Mouse (Mus musculus) MEL (cell line): Measurements from ENCODE around the gene Zfp367. TPM values are rescaled to one million over a fixed set of nuclear protein-coding genes. Genes with fewer than 3 reads are reported as not detected.

Source experiments
- DNase-seq: peaks from one replicate; pipeline ENCODE4 v3.0.0; 2011; ENCODE audit warnings: low read depth, low spot score
- H3K27ac ChIP-seq: 2 replicates; pipeline ENCODE4 v1.5.1; 2012; ENCODE audit warnings: low read depth, mild to moderate bottlenecking, control low read depth, low read length, moderate library complexity; ENCODE audit not compliant: control insufficient read depth
- H3K27me3 ChIP-seq, 2 experiments: fragments of 150-350 bp in 1 of 2; sonication (generic) in 1 of 2; 2 replicates each; pipeline ENCODE4 v1.6.1; 2012; ENCODE audit warnings: low read length in 2 of 2, mild to moderate bottlenecking in 2 of 2, improper control_type of control experiment in 1 of 2, moderate library complexity in 1 of 2; ENCODE audit not compliant: insufficient read depth in 2 of 2, control insufficient read depth in 1 of 2
- H3K36me3 ChIP-seq, 2 experiments: 2 replicates each; pipeline ENCODE4 v1.6.1; 2012 to 2014; ENCODE audit warnings: low read length in 2 of 2, improper control_type of control experiment in 1 of 2, inconsistent platforms in 1 of 2, mild to moderate bottlenecking in 1 of 2; ENCODE audit not compliant: insufficient read depth in 2 of 2, control insufficient read depth in 1 of 2
- H3K4me1 ChIP-seq, 2 experiments: fragments of 150-350 bp in 1 of 2; sonication (generic) in 1 of 2; 2 replicates each; pipeline ENCODE4 v1.6.1; 2012; ENCODE audit warnings: low read length in 2 of 2, improper control_type of control experiment in 1 of 2, mild to moderate bottlenecking in 1 of 2; ENCODE audit not compliant: insufficient read depth in 2 of 2, control insufficient read depth in 1 of 2
- H3K4me3 ChIP-seq, 2 experiments: fragments of 150-350 bp in 1 of 2; sonication (generic) in 1 of 2; 2 replicates each; pipeline ENCODE4 v1.5.1; 2012; ENCODE audit warnings: low read depth in 2 of 2, low read length in 2 of 2, mild to moderate bottlenecking in 2 of 2, moderate library complexity in 2 of 2, control low read depth in 1 of 2, improper control_type of control experiment in 1 of 2; ENCODE audit not compliant: control insufficient read depth in 1 of 2, insufficient read depth in 1 of 2
- H3K79me2 ChIP-seq: 2 replicates; pipeline ENCODE4 v1.6.1; 2012; ENCODE audit warnings: mild to moderate bottlenecking, low read length, moderate library complexity; ENCODE audit not compliant: control insufficient read depth, poor library complexity, insufficient read depth
- H3K9ac ChIP-seq: 2 replicates; pipeline ENCODE4 v1.6.1; 2012; ENCODE audit warnings: low read depth, mild to moderate bottlenecking, control low read depth, low read length, moderate library complexity; ENCODE audit not compliant: control insufficient read depth, poor library complexity, severe bottlenecking
- H3K9me3 ChIP-seq: fragments of 150-350 bp; sonication (generic); replicated peaks from 2 replicates; pipeline ENCODE4 v1.6.1; 2012; ENCODE audit warnings: mild to moderate bottlenecking, low read length, improper control_type of control experiment, moderate library complexity; ENCODE audit not compliant: insufficient read depth
- CHD1 ChIP-seq: IDR thresholded peaks from 2 replicates; pipeline ENCODE4 v1.6.1; 2012; ENCODE audit warnings: low read depth, mild to moderate bottlenecking, inconsistent platforms, low read length, improper control_type of control experiment
- ELF1 ChIP-seq: IDR thresholded peaks from 2 replicates; pipeline ENCODE4 v1.6.1; 2014; ENCODE audit warnings: low read depth, mild to moderate bottlenecking, inconsistent platforms, low read length, improper control_type of control experiment, moderate library complexity
- EP300 ChIP-seq, 2 experiments: IDR thresholded peaks; 2 replicates each; pipeline ENCODE4 v1.6.1; 2011; ENCODE audit warnings: improper control_type of control experiment in 2 of 2, low read length in 2 of 2, low read depth in 1 of 2, mild to moderate bottlenecking in 1 of 2
- HCFC1 ChIP-seq: IDR thresholded peaks from 2 replicates; pipeline ENCODE4 v1.6.1; 2012; ENCODE audit warnings: low read depth, mild to moderate bottlenecking, inconsistent platforms, low read length, improper control_type of control experiment, moderate library complexity
- KAT2A ChIP-seq: conservative IDR thresholded peaks from 2 replicates; pipeline ENCODE4 v1.6.1; 2012; ENCODE audit warnings: low read depth, low read length, improper control_type of control experiment, inconsistent platforms
- MAFK ChIP-seq: IDR thresholded peaks from 2 replicates; pipeline ENCODE4 v1.6.1; 2011; ENCODE audit warnings: low read depth, mild to moderate bottlenecking, low read length, improper control_type of control experiment, borderline replicate concordance
- MAX ChIP-seq: IDR thresholded peaks from 2 replicates; pipeline ENCODE4 v1.6.1; 2011; ENCODE audit warnings: low read length, improper control_type of control experiment
- MYC ChIP-seq: IDR thresholded peaks from 2 replicates; pipeline ENCODE4 v1.6.1; 2011; ENCODE audit warnings: low read depth, mild to moderate bottlenecking, low read length, improper control_type of control experiment, moderate library complexity
- NELFE ChIP-seq: IDR thresholded peaks from 2 replicates; pipeline ENCODE4 v1.6.1; 2011; ENCODE audit warnings: low read depth, low read length, improper control_type of control experiment
- NRF1 ChIP-seq: IDR thresholded peaks from 2 replicates; pipeline ENCODE4 v1.6.1; 2014; ENCODE audit warnings: low read depth, mild to moderate bottlenecking, inconsistent platforms, low read length, improper control_type of control experiment, moderate library complexity; ENCODE audit not compliant: poor library complexity, insufficient read depth, severe bottlenecking
- POLR2AphosphoS5 ChIP-seq: IDR thresholded peaks from 2 replicates; pipeline ENCODE4 v1.6.1; 2012; ENCODE audit warnings: low read depth, borderline replicate concordance, mild to moderate bottlenecking, inconsistent platforms, low read length, moderate library complexity, mixed read lengths
- SMC3 ChIP-seq: IDR thresholded peaks from 2 replicates; pipeline ENCODE4 v1.6.1; 2011; ENCODE audit warnings: low read depth, low read length, improper control_type of control experiment
- TAL1 ChIP-seq: IDR thresholded peaks from 2 replicates; pipeline ENCODE4 v1.6.1; 2012; ENCODE audit warnings: mild to moderate bottlenecking, inconsistent platforms, low read length, moderate library complexity, mixed read lengths
- TBP ChIP-seq: IDR thresholded peaks from 2 replicates; pipeline ENCODE4 v1.8.0; 2011; ENCODE audit warnings: low read depth, low read length, improper control_type of control experiment
- UBTF ChIP-seq: IDR thresholded peaks from 2 replicates; pipeline ENCODE4 v1.6.1; 2012; ENCODE audit warnings: low read depth, mild to moderate bottlenecking, inconsistent platforms, low read length, improper control_type of control experiment, moderate library complexity, borderline replicate concordance; ENCODE audit not compliant: insufficient read depth
- USF2 ChIP-seq, 2 experiments: IDR thresholded peaks; 2 replicates each; pipeline ENCODE4 v1.6.1; 2011 to 2012; ENCODE audit warnings: improper control_type of control experiment in 2 of 2, low read length in 2 of 2, borderline replicate concordance in 1 of 2, inconsistent platforms in 1 of 2, low read depth in 1 of 2, mild to moderate bottlenecking in 1 of 2; ENCODE audit not compliant: insufficient read depth in 1 of 2
- ZMIZ1 ChIP-seq: IDR thresholded peaks from 2 replicates; pipeline ENCODE4 v1.6.1; 2012; ENCODE audit warnings: low read depth, mild to moderate bottlenecking, inconsistent platforms, low read length, improper control_type of control experiment, moderate library complexity
- ZNF384 ChIP-seq: IDR thresholded peaks from 2 replicates; pipeline ENCODE4 v1.6.1; 2012; ENCODE audit warnings: low read depth, mild to moderate bottlenecking, inconsistent platforms, low read length, improper control_type of control experiment
- polyA plus RNA-seq, 2 experiments: library from polyadenylated mRNA; stranded (reverse) in 1 of 2; unstranded in 1 of 2; fragments of >175 nt in 1 of 2; fragments of >200 nt in 1 of 2; gene quantifications; 2 replicates each; pipeline versions ENCODE4 v1.2.1 to v1.2.4; 2012; ENCODE audit warnings: low replicate concordance in 2 of 2, low read depth in 1 of 2; ENCODE audit not compliant: insufficient read length in 2 of 2, insufficient read depth in 1 of 2, missing spikeins in 1 of 2
- total RNA-seq: library from RNA; depleted of rRNA; stranded (reverse); fragments of 300-350 nt; gene quantifications from 2 replicates; pipeline ENCODE4 v1.2.3, GENCODE M21; 2012

Zfp367 gene
- total and polyA plus RNA-seq, 3 experiments = 23.4 to 28.4 TPM; not detected in 1

GRCm38 (mm10) chr13:64178000-64178399 is 25.0 kb upstream of the Zfp367 start:
- DNase-seq = no peak
- Histone ChIP-seq H3K4me3 (no peak overlapping the region), H3K79me2 (no peaks in the 10 kb centered on the region), H3K36me3 (no peaks in the 10 kb centered on the region; a peak in 1 of 4 replicates), H3K9ac (no peak overlapping the region), H3K9me3 (no peaks in the 10 kb centered on the region), H3K27ac (no peak overlapping the region), H3K27me3 (no peaks in the 10 kb centered on the region), H3K4me1 (no peaks in the 10 kb centered on the region)
- TF ChIP-seq UBTF = no peak
- TF ChIP-seq ZMIZ1 = no peak
- TF ChIP-seq TBP = no peak
- no peak for TF ChIP-seq USF2 (IDR thresholded peaks at IDR 0.05; ENCODE audit: borderline replicate concordance in 1 of 2, insufficient read depth in 1 of 2, low read depth in 1 of 2, low read length in 2 of 2)
- TF ChIP-seq POLR2AphosphoS5 = no peak
- TF ChIP-seq CHD1 = no peak
- TF ChIP-seq TAL1 = no peak
- no peak for TF ChIP-seq EP300 (IDR thresholded peaks at IDR 0.05; ENCODE audit: low read depth in 1 of 2, low read length in 2 of 2)
- no peak for TF ChIP-seq ELF1
- TF ChIP-seq NELFE = no peak
- no peak for TF ChIP-seq MAFK
- no peak for TF ChIP-seq KAT2A
- TF ChIP-seq SMC3 = no peak
- no peak for TF ChIP-seq MAX

- no peak for TF ChIP-seq MYC
- no peak for TF ChIP-seq NRF1
- no peak for TF ChIP-seq ZNF384
- TF ChIP-seq CHD1 = no peak
- TF ChIP-seq EP300 (IDR thresholded peaks at IDR 0.05; ENCODE audit: low read depth in 1 of 2, low read length in 2 of 2) = no peak
- no peak for TF ChIP-seq KAT2A
- no peak for TF ChIP-seq TAL1
- no peak for TF ChIP-seq HCFC1
- TF ChIP-seq TBP = no peak
- Histone ChIP-seq H3K79me2 (no peaks in the 10 kb centered on the region), H3K9ac (no peak overlapping the region), H3K4me3 (no peak overlapping the region), H3K36me3 (no peaks in the 10 kb centered on the region), H3K9me3 (no peaks in the 10 kb centered on the region), H3K27ac (no peak overlapping the region), H3K27me3 (no peaks in the 10 kb centered on the region), H3K4me1 (no peaks in the 10 kb centered on the region; a peak in 1 of 4 replicates)
- no peak for DNase-seq
Measured at GRCm38 (mm10) chr13:64169746-64170145, 16.7 kb upstream of the Zfp367 start.
